Mouse (Mus musculus) erythroid progenitor cell, adult 5-6 weeks (primary cell): ENCODE measurements around the gene Plbd1. TPM values are rescaled to one million over a fixed set of nuclear protein-coding genes. Genes with fewer than 3 reads are reported as not detected.

Source experiments
- ATAC-seq: replicated peaks from 2 replicates; pipeline ENCODE4 v1.8.0; 2016; ENCODE audit warnings: moderate number of reproducible peaks, mild to moderate bottlenecking, moderate TSS enrichment, inconsistent platforms; ENCODE audit not compliant: poor library complexity, low FRiP score, severe bottlenecking
- total RNA-seq, 2 experiments: library from RNA; stranded (forward) in 1 of 2; stranded (reverse) in 1 of 2; fragments of 150-400 nt in 1 of 2; fragments of 186-747, 209-891 nt in 1 of 2; gene quantifications; 2 replicates each; pipeline versions ENCODE4 v1.2.3 to v1.2.4; 2015 to 2017; ENCODE audit warnings: low replicate concordance in 2 of 2

Gene Plbd1
- total RNA-seq (2015; ENCODE audit: low replicate concordance) (31.0 and 37.7 TPM in 2 replicates), total RNA-seq (2017; ENCODE audit: low replicate concordance) (17.2 and 24.4 TPM in 2 replicates)

GRCm38 (mm10) chr6:136661706-136662016, at the start of gene Plbd1:
Gene Plbd1, minus strand, starts transcription at chr6:136661928.
- no peak for ATAC-seq

GRCm38 (mm10) chr6:136710408-136710807, 48.7 kb upstream of the Plbd1 start:
- no peak for ATAC-seq

- no peak for ATAC-seq
Observed at GRCm38 (mm10) chr6:136708597-136708996, 46.9 kb upstream of the Plbd1 start.

GRCm38 (mm10) chr6:136701878-136702277, 40.1 kb upstream of the Plbd1 start:
- no peak for ATAC-seq

- no peak for ATAC-seq
Observed at GRCm38 (mm10) chr6:136701185-136701584, 39.5 kb upstream of the Plbd1 start.

- no peak for ATAC-seq
Observed at GRCm38 (mm10) chr6:136691314-136691713, 29.6 kb upstream of the Plbd1 start.

- ATAC-seq = no peak
Observed at GRCm38 (mm10) chr6:136690527-136690926, 28.8 kb upstream of the Plbd1 start.

- ATAC-seq = no peak
Observed at GRCm38 (mm10) chr6:136689790-136690413, 28.2 kb upstream of the Plbd1 start.

- no peak for ATAC-seq
Observed at GRCm38 (mm10) chr6:136685433-136685832, 23.7 kb upstream of the Plbd1 start.

- no peak for ATAC-seq
Observed at GRCm38 (mm10) chr6:136683410-136684334, 21.9 kb upstream of the Plbd1 start.

GRCm38 (mm10) chr6:136679381-136679780, 17.7 kb upstream of the Plbd1 start:
- no peak for ATAC-seq

GRCm38 (mm10) chr6:136674935-136675334, 13.2 kb upstream of the Plbd1 start:
- ATAC-seq = no peak

GRCm38 (mm10) chr6:136672467-136672866, 10.7 kb upstream of the Plbd1 start:
- no peak for ATAC-seq

- ATAC-seq = no peak
Observed at GRCm38 (mm10) chr6:136669274-136669673, 7.5 kb upstream of the Plbd1 start.

GRCm38 (mm10) chr6:136668266-136668986, 6.7 kb upstream of the Plbd1 start:
- no peak for ATAC-seq

- no peak for ATAC-seq
Observed at GRCm38 (mm10) chr6:136662063-136662462, 335 bp upstream of the Plbd1 start.

- no peak for ATAC-seq
Observed at GRCm38 (mm10) chr6:136660831-136661705, 660 bp downstream of the Plbd1 start.

GRCm38 (mm10) chr6:136659226-136659625, 2.5 kb downstream of the Plbd1 start:
- ATAC-seq = no peak

GRCm38 (mm10) chr6:136658303-136658702, 3.4 kb downstream of the Plbd1 start:
- no peak for ATAC-seq

GRCm38 (mm10) chr6:136655786-136656185, 5.9 kb downstream of the Plbd1 start:
- no peak for ATAC-seq
